Mouse (Mus musculus) midbrain, embryonic 14.5 days (tissue): ENCODE data around the gene Bend4. TPM values are rescaled to one million over a fixed set of nuclear protein-coding genes. Genes with fewer than 3 reads are reported as not detected.

Source experiments
- ATAC-seq: fragments of 200-750 bp; cut with Nextera tagmentation; 2 replicates; pipeline ENCODE4 v1.8.0; 2017; ENCODE audit warnings: moderate number of reproducible peaks, moderate library complexity; ENCODE audit not compliant: low FRiP score, low TSS enrichment
- DNase-seq: peaks from one replicate; pipeline ENCODE4 v3.0.0-alpha.2; 2015
- H3K27ac ChIP-seq: fragments of 300-500 bp; sonication (generic); replicated peaks from 2 replicates; pipeline ENCODE4 v1.5.1; 2014; ENCODE audit warnings: mild to moderate bottlenecking, low read depth, low read length, moderate library complexity
- H3K27me3 ChIP-seq: fragments of 300-500 bp; sonication (generic); 2 replicates; pipeline ENCODE4 v1.6.1; 2014; ENCODE audit warnings: low read length, control low read depth, mixed read lengths; ENCODE audit not compliant: control insufficient read depth, insufficient read depth
- H3K36me3 ChIP-seq: fragments of 300-500 bp; sonication (generic); 2 replicates; pipeline ENCODE4 v1.6.1; 2014; ENCODE audit warnings: low read length, control low read depth; ENCODE audit not compliant: control insufficient read depth, insufficient read depth
- H3K4me1 ChIP-seq: fragments of 300-500 bp; sonication (generic); 2 replicates; pipeline ENCODE4 v1.6.1; 2014; ENCODE audit warnings: mild to moderate bottlenecking, antibody characterized with exemption, low read length, control low read depth; ENCODE audit not compliant: control insufficient read depth, insufficient read depth
- H3K4me2 ChIP-seq: fragments of 300-500 bp; sonication (generic); 2 replicates; pipeline ENCODE4 v1.6.1; 2014; ENCODE audit warnings: mild to moderate bottlenecking, low read length, moderate library complexity
- H3K4me3 ChIP-seq: fragments of 300-500 bp; sonication (generic); replicated peaks from 2 replicates; pipeline ENCODE4 v1.5.1; 2014; ENCODE audit warnings: low read depth, low read length
- H3K9ac ChIP-seq: fragments of 300-500 bp; sonication (generic); replicated peaks from 2 replicates; pipeline ENCODE4 v1.6.1; 2014; ENCODE audit warnings: mild to moderate bottlenecking, low read length, moderate library complexity
- H3K9me3 ChIP-seq: fragments of 300-500 bp; sonication (generic); 2 replicates; pipeline ENCODE4 v1.6.1; 2016; ENCODE audit warnings: low read length, control low read depth, mixed read lengths; ENCODE audit not compliant: control insufficient read depth
- WGBS: fragments of 180-500 bp; shearing (Covaris S2); extraction: QIAGEN DNeasy Blood & Tissue Kit; methylation state at CpG from one replicate; pipeline ENCODE4 v1.1.7; 2014; 5-methylcytosine and 5-hydroxymethylcytosine counted together
- polyA plus RNA-seq: library from polyadenylated mRNA; unstranded; fragments of >200 nt; fragmentation: Nextera tagmentation; extraction: Ambion mirVana; gene quantifications from 2 replicates; pipeline ENCODE4 v1.2.1, GENCODE M21; 2014

The Bend4 gene
- polyA plus RNA-seq, 1 experiment from 2014 or later, result 15.6 TPM

DNA sequence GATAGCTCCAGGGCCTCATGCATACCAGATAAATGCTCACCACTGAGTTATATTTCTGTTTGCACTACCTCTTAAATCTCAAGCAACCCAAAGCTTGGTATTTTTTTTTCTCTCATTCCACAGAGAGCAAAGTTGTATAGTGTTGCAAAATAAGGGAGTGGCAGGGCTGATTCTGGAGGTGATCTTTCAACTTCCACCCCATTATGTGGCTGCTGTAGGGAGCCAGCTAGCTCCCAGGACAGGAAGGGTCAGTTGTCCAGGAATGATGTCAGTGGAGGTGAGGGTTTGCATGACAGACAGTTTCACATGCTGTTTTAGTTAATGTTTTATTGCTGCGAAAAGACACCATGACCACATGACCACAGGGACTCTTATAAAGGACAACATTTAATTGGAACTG, 26.2 kb upstream of the Bend4 start:
- 98% methylated on average over 1 of the region's 1 CpGs for WGBS
- H3K4me1 ChIP-seq, result no peaks in the 10 kb centered on the region
- H3K9ac ChIP-seq, result no peak overlapping the region
- H3K27ac ChIP-seq, result no peak overlapping the region
- no peak for ATAC-seq
- H3K36me3 ChIP-seq, result no peaks in the 10 kb centered on the region
- H3K9me3 ChIP-seq, result no peaks in the 10 kb centered on the region
- H3K4me2 ChIP-seq, result no peak overlapping the region
- no peaks in the 10 kb centered on the region for H3K27me3 ChIP-seq
- no peak overlapping the region for H3K4me3 ChIP-seq
- DNase-seq, result no peak

DNA sequence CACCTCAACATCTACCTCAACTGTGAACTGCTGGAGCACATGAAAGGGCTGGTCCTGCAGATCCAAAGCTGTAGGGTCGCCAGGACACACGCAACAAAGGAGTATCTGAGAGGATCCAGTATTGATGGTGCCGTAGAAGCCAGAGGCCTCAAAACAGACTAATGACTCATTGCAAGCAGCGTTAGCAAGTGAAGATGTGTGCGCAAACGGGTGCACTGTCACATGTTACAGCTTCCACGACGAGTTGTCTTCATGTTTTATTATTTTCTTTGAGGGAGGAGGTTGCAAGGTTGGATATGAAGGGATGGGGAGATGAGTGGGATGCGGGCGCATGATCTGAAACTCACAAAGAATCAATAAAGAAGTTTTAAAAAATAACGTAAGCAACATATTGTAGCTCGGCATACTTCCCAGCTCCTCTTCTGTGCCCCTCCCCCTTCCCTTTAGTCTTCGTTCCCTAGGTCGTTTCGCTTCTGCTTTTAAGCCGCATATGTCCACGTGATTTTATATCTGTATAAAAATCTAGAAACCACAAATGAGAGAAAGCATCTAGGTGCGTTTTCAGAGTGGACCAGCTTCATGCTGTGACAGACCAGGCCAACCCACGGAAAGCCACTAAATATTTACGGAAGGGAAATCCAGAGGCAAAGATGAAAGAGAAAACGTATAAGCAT, 22.0 kb upstream of the Bend4 start:
- DNase-seq (no peak), ATAC-seq (no peak)
- H3K4me1 ChIP-seq, result no peaks in the 10 kb centered on the region
- no peak overlapping the region for H3K27ac ChIP-seq
- H3K36me3 ChIP-seq, result no peaks in the 10 kb centered on the region
- H3K9me3 ChIP-seq, result no peaks in the 10 kb centered on the region
- H3K4me3 ChIP-seq, result no peak overlapping the region
- WGBS, result 88% methylated on average over 21 of the region's 21 CpGs
- no peaks in the 10 kb centered on the region for H3K27me3 ChIP-seq
- H3K4me2 ChIP-seq, result no peak overlapping the region
- H3K9ac ChIP-seq, result no peak overlapping the region

DNA sequence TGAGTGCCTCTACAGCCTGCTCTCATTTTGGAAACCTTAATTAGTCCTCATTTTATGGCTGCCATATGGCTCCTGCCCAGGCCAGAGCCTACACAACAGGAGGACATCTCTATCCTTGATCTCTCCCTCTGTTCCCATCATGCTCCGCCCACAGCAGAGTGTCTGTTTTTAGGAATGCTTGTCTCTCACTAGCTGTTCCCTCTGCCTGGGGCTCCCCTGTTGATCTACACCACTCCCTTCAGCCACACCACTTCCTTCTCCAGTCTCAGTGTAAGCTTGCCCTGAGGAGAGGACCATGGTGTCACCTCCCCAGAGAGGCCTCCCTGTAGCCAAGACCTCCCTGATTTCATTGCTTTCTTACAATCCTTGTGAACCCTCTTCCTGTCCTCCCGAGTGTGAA, 18.4 kb upstream of the Bend4 start:
- Histone ChIP-seq H3K9ac (no peak overlapping the region), H3K27ac (no peak overlapping the region), H3K9me3 (no peaks in the 10 kb centered on the region), H3K36me3 (no peaks in the 10 kb centered on the region), H3K4me1 (peaks cover 11% of the 10 kb centered on the region; the same call in 1 of the 2 replicates), H3K27me3 (no peaks in the 10 kb centered on the region), H3K4me3 (no peak overlapping the region), H3K4me2 (no peak overlapping the region)
- 72% methylated on average over 2 of the region's 2 CpGs for WGBS
- ATAC-seq, result no peak
- no peak for DNase-seq

DNA sequence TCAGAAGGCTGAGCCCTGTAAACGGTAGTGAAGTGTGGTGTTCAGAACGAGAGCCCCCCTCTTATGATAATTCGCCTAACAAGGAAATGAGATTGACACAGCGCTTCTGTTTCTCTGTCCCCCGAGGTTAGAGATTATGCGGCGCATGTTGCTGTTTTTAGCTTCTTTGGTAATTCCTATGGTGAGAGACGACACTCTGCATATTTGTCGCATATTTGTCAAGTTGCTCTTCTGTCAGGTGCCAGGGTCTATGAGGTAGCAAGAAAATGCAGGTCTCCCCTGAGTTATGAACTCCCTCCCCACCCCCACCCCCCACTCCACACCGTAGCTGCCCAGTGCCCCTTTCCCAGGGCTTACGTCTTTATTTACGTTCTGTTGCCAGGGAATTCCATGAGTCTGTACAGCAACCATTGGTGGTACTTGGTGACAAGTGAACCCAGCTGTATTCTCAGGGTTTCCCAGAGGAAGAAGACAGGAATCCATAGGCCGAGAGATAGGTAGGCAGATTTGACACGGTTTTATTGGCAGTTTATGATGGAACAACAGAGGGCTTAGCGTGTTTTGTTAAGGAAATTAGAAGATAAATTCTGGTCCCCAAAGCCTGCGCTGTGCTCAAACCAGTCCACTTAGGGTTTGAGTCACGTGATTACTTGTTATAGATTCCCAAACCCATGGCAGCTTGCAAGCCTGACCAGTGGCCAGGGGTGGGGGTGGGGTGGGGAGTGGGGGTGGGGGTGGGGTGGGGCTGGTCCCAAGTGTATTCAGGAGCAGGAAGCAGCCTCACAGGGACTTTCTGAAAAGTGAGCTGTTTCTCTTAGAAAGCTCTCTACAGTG, 16.3 kb upstream of the Bend4 start:
- no peaks in the 10 kb centered on the region for H3K36me3 ChIP-seq
- WGBS, result 7% methylated on average over 17 of the region's 17 CpGs

DNA sequence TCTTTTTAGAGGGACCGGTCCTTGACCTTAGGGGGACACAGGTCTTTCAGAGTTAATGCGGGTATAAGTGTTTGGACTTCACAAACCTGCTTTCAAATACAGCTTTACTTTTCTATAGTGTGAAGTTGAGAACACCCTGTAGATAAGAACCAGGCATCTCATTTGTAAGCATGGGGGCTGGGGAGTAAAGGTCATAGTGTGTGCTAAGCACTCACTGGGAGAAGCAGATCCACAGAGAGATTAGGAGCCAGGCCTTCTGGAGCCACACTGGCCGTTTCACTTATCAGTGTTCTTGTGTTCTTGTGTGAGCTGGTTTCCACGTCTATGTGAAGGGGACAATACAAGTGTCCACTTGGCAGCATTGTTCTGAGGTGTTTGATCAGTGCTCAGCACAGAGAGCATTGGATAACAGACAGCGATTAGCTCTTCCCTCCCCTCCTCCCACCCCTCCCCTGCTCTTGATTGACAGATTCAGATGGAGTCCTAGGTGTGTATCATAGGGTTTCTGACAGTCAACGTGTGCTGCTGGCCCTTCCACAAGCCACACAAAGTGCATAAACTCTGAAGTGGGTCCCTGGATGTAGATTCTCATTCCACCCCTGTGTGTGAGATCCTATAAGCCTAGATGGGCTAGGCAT, 14.8 kb upstream of the Bend4 start:
- Histone ChIP-seq H3K27ac (no peak overlapping the region), H3K4me2 (no peak overlapping the region), H3K9ac (no peak overlapping the region), H3K36me3 (no peaks in the 10 kb centered on the region), H3K4me1 (peaks cover 11% of the 10 kb centered on the region; the same call in 1 of the 2 replicates), H3K27me3 (no peaks in the 10 kb centered on the region), H3K4me3 (no peak overlapping the region), H3K9me3 (no peaks in the 10 kb centered on the region)
- ATAC-seq (no peak), DNase-seq (no peak)
- WGBS, result 40% methylated on average over 6 of the region's 6 CpGs

More for the DNA sequence above, 16.3 kb upstream of the Bend4 start:
- H3K27me3 ChIP-seq, result no peaks in the 10 kb centered on the region
- ATAC-seq, result peak; percentile 62; the same call in 1 of the 2 replicates
- peak; percentile 73 for DNase-seq
- H3K4me1 ChIP-seq, result peaks cover 11% of the 10 kb centered on the region; the same call in 1 of the 2 replicates
- no peak overlapping the region for H3K4me3 ChIP-seq
- H3K9ac ChIP-seq, result no peak overlapping the region
- no peaks in the 10 kb centered on the region for H3K9me3 ChIP-seq
- H3K4me2 ChIP-seq, result peak overlapping the region; percentile 40
- H3K27ac ChIP-seq, result no peak overlapping the region

DNA sequence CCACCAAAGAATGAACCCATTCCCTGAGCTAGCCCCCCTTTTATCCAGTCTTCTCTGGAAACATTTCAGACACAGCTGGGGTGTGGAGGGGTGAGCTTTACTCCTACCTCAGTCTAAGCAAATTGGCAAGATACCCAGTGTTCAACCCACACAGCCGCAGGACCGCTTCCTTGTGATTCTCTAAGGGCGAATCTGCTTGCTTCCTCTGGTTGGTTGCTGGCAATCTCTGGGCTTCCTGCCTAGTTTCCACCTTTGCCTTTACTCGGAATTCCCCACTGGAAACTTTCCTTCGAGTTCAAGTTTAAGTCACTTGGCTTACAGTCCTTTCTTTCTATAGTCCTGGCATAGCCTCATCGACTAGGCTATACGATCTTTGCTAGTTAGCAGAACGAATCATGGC, 12.5 kb upstream of the Bend4 start:
- Histone ChIP-seq H3K9me3 (no peaks in the 10 kb centered on the region), H3K27ac (no peak overlapping the region), H3K4me1 (peaks cover 11% of the 10 kb centered on the region; the same call in 1 of the 2 replicates), H3K4me3 (no peak overlapping the region), H3K36me3 (no peaks in the 10 kb centered on the region), H3K9ac (no peak overlapping the region), H3K4me2 (no peak overlapping the region), H3K27me3 (no peaks in the 10 kb centered on the region)
- DNase-seq (no peak), ATAC-seq (no peak)
- WGBS, result 92% methylated on average over 8 of the region's 8 CpGs

DNA sequence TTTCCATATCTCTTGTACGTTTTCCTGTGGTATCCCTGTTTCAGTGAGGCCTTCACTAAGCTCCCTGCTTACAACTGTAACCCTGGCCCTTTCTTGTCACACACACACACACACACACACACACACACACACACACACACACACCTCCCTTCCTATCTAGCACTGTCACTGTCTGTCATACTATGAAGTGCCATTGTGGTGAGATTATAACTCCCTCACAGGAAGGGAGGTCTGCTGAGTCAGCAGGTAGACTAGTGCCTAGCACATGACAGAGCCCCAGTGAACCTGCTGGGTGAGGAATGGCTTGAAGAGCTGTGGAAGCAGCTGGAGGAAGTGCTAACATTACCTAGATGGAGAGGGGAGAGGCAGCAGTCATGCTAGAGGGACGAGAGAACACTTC, 9.3 kb upstream of the Bend4 start:
- Histone ChIP-seq H3K36me3 (no peaks in the 10 kb centered on the region), H3K9ac (no peak overlapping the region), H3K9me3 (no peaks in the 10 kb centered on the region), H3K4me1 (no peaks in the 10 kb centered on the region), H3K4me3 (no peak overlapping the region), H3K27me3 (no peaks in the 10 kb centered on the region), H3K27ac (no peak overlapping the region), H3K4me2 (no peak overlapping the region)
- no peak for ATAC-seq
- no peak for DNase-seq
- WGBS, result 56% methylated on average over 2 of the region's 2 CpGs

DNA sequence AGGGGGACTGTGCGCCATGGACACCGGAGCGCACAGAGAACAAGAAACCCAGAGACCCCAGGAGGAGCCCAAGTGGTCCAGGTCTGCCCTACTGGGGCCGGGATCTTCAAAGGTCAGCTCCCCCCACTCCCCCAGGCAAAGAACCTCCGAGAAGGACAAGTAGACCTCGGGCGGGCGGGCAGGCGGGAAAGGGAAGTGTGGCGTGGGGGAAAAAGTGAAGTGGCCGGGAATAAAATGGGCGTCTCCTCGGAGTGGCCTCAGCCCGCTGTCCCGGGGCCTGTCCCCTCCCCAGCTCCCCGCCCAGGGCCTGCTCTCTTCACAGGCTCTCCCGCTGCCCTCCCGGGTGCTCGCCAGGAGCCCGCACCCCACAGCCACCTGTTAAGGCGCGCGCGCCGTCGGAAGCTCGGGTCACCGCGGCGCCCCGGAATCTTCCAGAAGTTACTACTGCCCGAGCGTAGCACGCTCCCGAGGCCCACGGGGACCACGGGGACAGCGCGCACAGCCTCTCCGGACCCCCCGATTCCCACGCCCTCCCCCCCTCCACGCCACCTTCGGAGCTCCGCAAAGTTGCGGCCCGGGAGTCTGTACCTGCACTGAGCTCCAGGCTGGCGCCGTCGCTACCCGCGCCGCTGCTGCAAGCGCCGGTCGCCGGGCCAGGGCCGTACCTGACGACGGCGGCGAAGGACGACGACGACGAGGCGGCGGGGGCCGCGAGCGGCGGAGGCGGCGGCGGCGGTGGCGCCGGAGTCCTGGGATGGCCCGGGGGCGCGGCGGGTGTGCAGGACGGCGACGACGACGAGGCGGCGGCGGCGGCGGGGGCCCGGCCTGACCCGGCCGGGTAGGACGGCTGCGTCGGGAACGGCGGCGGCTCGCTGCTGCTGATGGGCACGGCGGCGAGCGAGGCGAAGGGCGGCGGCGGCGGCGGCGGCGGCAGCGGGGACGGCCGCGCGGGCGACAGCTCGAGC, 1.4 kb downstream of the Bend4 start:
- peaks cover 27% of the 10 kb centered on the region for H3K4me1 ChIP-seq
- peak overlapping the region; percentile 85 for H3K27ac ChIP-seq
- no peaks in the 10 kb centered on the region for H3K36me3 ChIP-seq
- no peaks in the 10 kb centered on the region for H3K9me3 ChIP-seq
- H3K9ac ChIP-seq, result peak overlapping the region; percentile 83
- ATAC-seq (peak; percentile 58), DNase-seq (peak; percentile 64)
- peak overlapping the region; percentile 70 for H3K4me2 ChIP-seq
- WGBS, result 2% methylated on average over 112 of the region's 121 CpGs
- peak overlapping the region; percentile 65 for H3K4me3 ChIP-seq
- peaks cover 13% of the 10 kb centered on the region; the same call in 1 of the 2 replicates for H3K27me3 ChIP-seq
